Mouse (Mus musculus) limb, embryonic 10.5 days (tissue): ENCODE measurements around the gene Adprhl1. TPM values are rescaled to one million over a fixed set of nuclear protein-coding genes. Genes with fewer than 3 reads are reported as not detected.

ENCODE experiments used
- DNase-seq: peaks from one replicate; pipeline ENCODE4 v3.0.0-alpha.2; 2017; ENCODE audit warnings: low spot score
- H3K27ac ChIP-seq: fragments of 300-500 bp; sonication (generic); 2 replicates; pipeline ENCODE4 v1.5.1; 2016; ENCODE audit warnings: mild to moderate bottlenecking
- H3K27me3 ChIP-seq: fragments of 300-500 bp; sonication (generic); 2 replicates; pipeline ENCODE4 v1.6.1; 2016; ENCODE audit warnings: low read depth, mild to moderate bottlenecking; ENCODE audit not compliant: poor library complexity, severe bottlenecking
- H3K36me3 ChIP-seq: fragments of 300-500 bp; sonication (generic); 2 replicates; pipeline ENCODE4 v1.6.1; 2016; ENCODE audit warnings: mild to moderate bottlenecking, moderate library complexity
- H3K4me1 ChIP-seq: fragments of 300-500 bp; sonication (generic); 2 replicates; pipeline ENCODE4 v1.6.1; 2016
- H3K4me3 ChIP-seq: fragments of 300-500 bp; sonication (generic); 2 replicates; pipeline ENCODE4 v1.5.1; 2016; ENCODE audit warnings: mild to moderate bottlenecking, moderate library complexity
- H3K9me3 ChIP-seq: fragments of 300-500 bp; sonication (generic); replicated peaks from 2 replicates; pipeline ENCODE4 v1.6.1; 2016; ENCODE audit warnings: mild to moderate bottlenecking
- WGBS: fragments of 180-500 bp; shearing (Covaris S2); methylation state at CpG from one replicate; pipeline ENCODE4 v1.1.7; 2016; 5-methylcytosine and 5-hydroxymethylcytosine counted together
- polyA plus RNA-seq: library from polyadenylated mRNA; unstranded; fragments of >200 nt; fragmentation: Nextera tagmentation; extraction: Ambion mirVana; gene quantifications from 2 replicates; pipeline ENCODE4 v1.2.1, GENCODE M21; 2016

Gene Adprhl1
- polyA plus RNA-seq, 1 experiment from 2014 or later: not detected

- Histone ChIP-seq H3K27ac (no peak overlapping the region), H3K4me3 (no peak overlapping the region), H3K36me3 (peaks cover 12% of the 10 kb centered on the region), H3K9me3 (no peaks in the 10 kb centered on the region), H3K4me1 (no peaks in the 10 kb centered on the region), H3K27me3 (no peaks in the 10 kb centered on the region)
- no peak for DNase-seq
- 81% methylated on average over 3 of the region's 3 CpGs for WGBS
Observed at GRCm38 (mm10) chr8:13263376-13263775, 9.4 kb upstream of the Adprhl1 start.

- 78% methylated on average over 5 of the region's 5 CpGs for WGBS
- no peak for DNase-seq
- Histone ChIP-seq H3K4me3 (no peak overlapping the region), H3K9me3 (no peaks in the 10 kb centered on the region), H3K4me1 (no peaks in the 10 kb centered on the region), H3K36me3 (peaks cover 19% of the 10 kb centered on the region), H3K27me3 (no peaks in the 10 kb centered on the region), H3K27ac (no peak overlapping the region)
Observed at GRCm38 (mm10) chr8:13253413-13253812, 549 bp downstream of the Adprhl1 start.

- 90% methylated on average over 13 of the region's 13 CpGs for WGBS
- no peak overlapping the region for H3K4me3 ChIP-seq
Observed at GRCm38 (mm10) chr8:13252837-13253236, 1.1 kb downstream of the Adprhl1 start.

GRCm38 (mm10) chr8:13244343-13244880, 9.6 kb downstream of the Adprhl1 start:
- 84% methylated on average over 11 of the region's 11 CpGs for WGBS
- Histone ChIP-seq H3K27me3 (no peaks in the 10 kb centered on the region), H3K4me3 (no peak overlapping the region), H3K27ac (no peak overlapping the region), H3K4me1 (no peaks in the 10 kb centered on the region), H3K36me3 (no peaks in the 10 kb centered on the region), H3K9me3 (no peaks in the 10 kb centered on the region)
- DNase-seq: no peak

More at GRCm38 (mm10) chr8:13252837-13253236, 1.1 kb downstream of the Adprhl1 start:
- Histone ChIP-seq H3K27ac (no peak overlapping the region), H3K4me1 (no peaks in the 10 kb centered on the region), H3K9me3 (no peaks in the 10 kb centered on the region), H3K27me3 (no peaks in the 10 kb centered on the region), H3K36me3 (peaks cover 14% of the 10 kb centered on the region)
- no peak for DNase-seq

- Histone ChIP-seq H3K27me3 (no peaks in the 10 kb centered on the region), H3K9me3 (no peaks in the 10 kb centered on the region), H3K4me1 (no peaks in the 10 kb centered on the region), H3K27ac (no peak overlapping the region), H3K36me3 (no peaks in the 10 kb centered on the region), H3K4me3 (no peak overlapping the region)
- no peak for DNase-seq
- 88% methylated on average over 10 of the region's 10 CpGs for WGBS
Observed at GRCm38 (mm10) chr8:13242985-13243870, 10.7 kb downstream of the Adprhl1 start.

- no peaks in the 10 kb centered on the region for H3K4me1 ChIP-seq
- H3K27me3 ChIP-seq: no peaks in the 10 kb centered on the region
- no peak overlapping the region for H3K4me3 ChIP-seq
- WGBS: 79% methylated on average over 7 of the region's 7 CpGs
- no peak overlapping the region for H3K27ac ChIP-seq
- no peak for DNase-seq
- no peaks in the 10 kb centered on the region for H3K36me3 ChIP-seq
- H3K9me3 ChIP-seq: no peaks in the 10 kb centered on the region
Observed at GRCm38 (mm10) chr8:13240691-13241090, 13.3 kb downstream of the Adprhl1 start.

GRCm38 (mm10) chr8:13240055-13240454, 13.9 kb downstream of the Adprhl1 start:
- no peak overlapping the region for H3K4me3 ChIP-seq
- no peaks in the 10 kb centered on the region for H3K36me3 ChIP-seq
- H3K27me3 ChIP-seq: no peaks in the 10 kb centered on the region
- no peak for DNase-seq
- 95% methylated on average over 9 of the region's 9 CpGs for WGBS
- H3K4me1 ChIP-seq: no peaks in the 10 kb centered on the region
- no peaks in the 10 kb centered on the region for H3K9me3 ChIP-seq
- no peak overlapping the region for H3K27ac ChIP-seq

GRCm38 (mm10) chr8:13234803-13235202, 19.2 kb downstream of the Adprhl1 start:
- 91% methylated on average over 13 of the region's 13 CpGs for WGBS
- Histone ChIP-seq H3K9me3 (no peaks in the 10 kb centered on the region), H3K27me3 (0 out of 2 replicates have a peak, but pooled peaks cover 3% of the 10 kb centered on the region), H3K27ac (no peak overlapping the region), H3K4me3 (no peak overlapping the region), H3K36me3 (no peaks in the 10 kb centered on the region), H3K4me1 (peaks cover 3% of the 10 kb centered on the region)
- DNase-seq: no peak

- H3K36me3 ChIP-seq: no peaks in the 10 kb centered on the region
- 0 out of 2 replicates have a peak, but pooled peaks cover 3% of the 10 kb centered on the region for H3K27me3 ChIP-seq
- H3K4me1 ChIP-seq: peaks cover 15% of the 10 kb centered on the region
- H3K27ac ChIP-seq: no peak overlapping the region
- DNase-seq: no peak
- WGBS: 86% methylated on average over 4 of the region's 4 CpGs
- H3K4me3 ChIP-seq: no peak overlapping the region
- no peaks in the 10 kb centered on the region for H3K9me3 ChIP-seq
Observed at GRCm38 (mm10) chr8:13230471-13230870, 23.5 kb downstream of the Adprhl1 start.

- 73% methylated on average over 12 of the region's 12 CpGs for WGBS
- peaks cover 15% of the 10 kb centered on the region for H3K4me1 ChIP-seq
- H3K9me3 ChIP-seq: no peaks in the 10 kb centered on the region
- 0 out of 2 replicates have a peak, but pooled peaks cover 3% of the 10 kb centered on the region for H3K27me3 ChIP-seq
- H3K4me3 ChIP-seq: no peak overlapping the region
- no peaks in the 10 kb centered on the region for H3K36me3 ChIP-seq
- peak overlapping the region; percentile 46; the same call in 1 of the 2 replicates for H3K27ac ChIP-seq
- no peak for DNase-seq
Observed at GRCm38 (mm10) chr8:13229802-13230201, 24.2 kb downstream of the Adprhl1 start.

- H3K9me3 ChIP-seq: no peaks in the 10 kb centered on the region
- DNase-seq: no peak
- no peak overlapping the region for H3K4me3 ChIP-seq
- H3K27me3 ChIP-seq: 0 out of 2 replicates have a peak, but pooled peaks cover 3% of the 10 kb centered on the region
- 43% methylated on average over 9 of the region's 9 CpGs for WGBS
- H3K36me3 ChIP-seq: no peaks in the 10 kb centered on the region
- peak overlapping the region; percentile 46; the same call in 1 of the 2 replicates for H3K27ac ChIP-seq
- peaks cover 15% of the 10 kb centered on the region for H3K4me1 ChIP-seq
Observed at GRCm38 (mm10) chr8:13228923-13229610, 24.9 kb downstream of the Adprhl1 start.

- H3K4me1 ChIP-seq: peaks cover 15% of the 10 kb centered on the region
- WGBS: 69% methylated on average over 3 of the region's 3 CpGs
Observed at GRCm38 (mm10) chr8:13227184-13227583, 26.8 kb downstream of the Adprhl1 start.

GRCm38 (mm10) chr8:13226288-13226687, 27.7 kb downstream of the Adprhl1 start:
- H3K27me3 ChIP-seq: 0 out of 2 replicates have a peak, but pooled peaks cover 1% of the 10 kb centered on the region
- no peak for DNase-seq
- H3K27ac ChIP-seq: no peak overlapping the region
- no peaks in the 10 kb centered on the region for H3K9me3 ChIP-seq
- 80% methylated on average over 6 of the region's 6 CpGs for WGBS
- H3K36me3 ChIP-seq: no peaks in the 10 kb centered on the region
- no peak overlapping the region for H3K4me3 ChIP-seq
- H3K4me1 ChIP-seq: peaks cover 15% of the 10 kb centered on the region

More at GRCm38 (mm10) chr8:13227184-13227583, 26.8 kb downstream of the Adprhl1 start:
- DNase-seq: no peak
- H3K9me3 ChIP-seq: no peaks in the 10 kb centered on the region
- H3K4me3 ChIP-seq: no peak overlapping the region
- 0 out of 2 replicates have a peak, but pooled peaks cover 3% of the 10 kb centered on the region for H3K27me3 ChIP-seq
- H3K36me3 ChIP-seq: no peaks in the 10 kb centered on the region
- H3K27ac ChIP-seq: no peak overlapping the region
